Mouse (Mus musculus) lung, embryonic 14.5 days (tissue): ENCODE measurements around the gene Gm36079. TPM values are rescaled to one million over a fixed set of nuclear protein-coding genes. Genes with fewer than 3 reads are reported as not detected.
"Not testable (repeated sequence)": the region's sequence is repeated elsewhere in the genome, so short reads cannot be mapped to it uniquely, and the experiment has no call there.

ENCODE experiments used
- ATAC-seq: fragments of 200-750 bp; cut with Nextera tagmentation; 2 replicates; pipeline ENCODE4 v1.8.0; 2017; ENCODE audit warnings: mild to moderate bottlenecking, moderate TSS enrichment, moderate library complexity; ENCODE audit not compliant: insufficient read depth
- DNase-seq: peaks from one replicate; pipeline ENCODE4 v3.0.0-alpha.2; 2015
- H3K27ac ChIP-seq: fragments of 300-500 bp; sonication (generic); 2 replicates; pipeline ENCODE4 v1.5.1; 2014; ENCODE audit warnings: low read depth, mild to moderate bottlenecking, moderate library complexity
- H3K27me3 ChIP-seq: fragments of 300-500 bp; sonication (generic); 2 replicates; pipeline ENCODE4 v1.6.1; 2014; ENCODE audit warnings: low read length, control low read depth; ENCODE audit not compliant: insufficient read depth
- H3K36me3 ChIP-seq: fragments of 300-500 bp; sonication (generic); 2 replicates; pipeline ENCODE4 v1.6.1; 2014; ENCODE audit warnings: control low read depth; ENCODE audit not compliant: insufficient read depth
- H3K4me1 ChIP-seq: fragments of 300-500 bp; sonication (generic); 2 replicates; pipeline ENCODE4 v1.6.1; 2014; ENCODE audit warnings: antibody characterized with exemption, control low read depth; ENCODE audit not compliant: insufficient read depth
- H3K4me2 ChIP-seq: fragments of 300-500 bp; sonication (generic); 2 replicates; pipeline ENCODE4 v1.6.1; 2014; ENCODE audit warnings: mild to moderate bottlenecking
- H3K4me3 ChIP-seq: fragments of 300-500 bp; sonication (generic); 2 replicates; pipeline ENCODE4 v1.5.1; 2014; ENCODE audit warnings: low read depth, low read length
- H3K9ac ChIP-seq: fragments of 300-500 bp; sonication (generic); 2 replicates; pipeline ENCODE4 v1.6.1; 2014
- H3K9me3 ChIP-seq: fragments of 300-500 bp; sonication (generic); 2 replicates; pipeline ENCODE4 v1.6.1; 2016; ENCODE audit warnings: low read depth, low read length, control low read depth
- CTCF ChIP-seq: IDR thresholded peaks from 2 replicates; pipeline ENCODE4 v1.5.1; 2016; ENCODE audit warnings: antibody characterized with exemption, low read depth
- WGBS: fragments of 180-500 bp; shearing (Covaris S2); extraction: QIAGEN DNeasy Blood & Tissue Kit; methylation state at CpG from one replicate; pipeline ENCODE4 v1.1.7; 2014; 5-methylcytosine and 5-hydroxymethylcytosine counted together
- polyA plus RNA-seq: library from polyadenylated mRNA; unstranded; fragments of >200 nt; fragmentation: Nextera tagmentation; extraction: Ambion mirVana; gene quantifications from 2 replicates; pipeline ENCODE4 v1.2.1, GENCODE M21; 2014

Gene Gm36079
- polyA plus RNA-seq, 1 experiment from 2014 or later, result not detected

DNA sequence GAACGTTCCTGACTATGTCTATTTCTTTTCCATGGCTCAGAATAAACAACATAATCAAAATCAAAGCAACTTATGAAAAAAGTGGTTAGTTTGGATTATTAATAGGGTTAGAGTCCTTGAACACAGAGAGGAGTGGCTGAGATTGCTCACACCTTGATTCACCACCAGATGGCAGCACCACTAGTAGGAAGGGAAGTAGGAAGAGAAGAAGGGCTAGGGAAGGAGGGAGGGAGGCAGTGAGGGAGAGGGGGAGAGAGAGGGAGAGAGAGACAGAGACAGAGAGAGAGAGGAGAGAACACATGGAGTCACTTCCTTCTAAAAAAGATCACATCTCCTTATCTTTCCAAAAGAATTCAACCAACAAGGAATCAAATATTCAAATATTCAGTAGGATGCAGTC, 14.3 kb upstream of the Gm36079 start:
- peak; percentile 26 for DNase-seq
- WGBS, result no CpG with 5 or more reads among the region's 1 CpGs
- not testable (repeated sequence) for H3K4me1 ChIP-seq, H3K9ac ChIP-seq, H3K27ac ChIP-seq, H3K4me2 ChIP-seq, H3K9me3 ChIP-seq, ATAC-seq, H3K4me3 ChIP-seq, H3K36me3 ChIP-seq
- peak; percentile 47 for TF ChIP-seq CTCF
- H3K27me3 ChIP-seq, result 0 out of 2 replicates have a peak, but pooled peaks cover 10% of the 10 kb centered on the region

DNA sequence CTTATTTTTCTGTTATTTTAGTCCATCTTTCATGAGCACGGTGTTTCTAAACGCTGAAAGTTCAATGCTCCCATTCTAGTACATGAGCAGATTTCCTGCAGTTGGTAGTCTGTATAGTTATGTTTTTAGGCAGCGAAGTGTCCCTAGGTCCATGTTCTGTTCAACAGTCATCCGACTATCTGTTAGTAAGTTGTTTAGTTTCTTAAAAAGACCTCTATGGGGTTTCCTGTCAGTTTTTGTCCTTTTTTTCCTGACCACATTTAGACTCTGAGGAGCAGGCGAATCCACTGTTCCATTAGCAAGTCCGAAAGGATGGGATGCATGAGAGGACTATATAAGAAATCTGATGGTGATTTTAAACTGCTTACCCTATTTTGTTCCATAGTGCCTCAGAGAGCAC, 11.1 kb upstream of the Gm36079 start:
- not testable (repeated sequence) for H3K9me3 ChIP-seq, H3K27ac ChIP-seq, H3K4me3 ChIP-seq, H3K36me3 ChIP-seq, ATAC-seq, DNase-seq, H3K4me1 ChIP-seq, H3K9ac ChIP-seq, H3K4me2 ChIP-seq
- peaks cover 15% of the 10 kb centered on the region; the same call in 1 of the 2 replicates for H3K27me3 ChIP-seq
- WGBS, result 14% methylated on average over 6 of the region's 6 CpGs

DNA sequence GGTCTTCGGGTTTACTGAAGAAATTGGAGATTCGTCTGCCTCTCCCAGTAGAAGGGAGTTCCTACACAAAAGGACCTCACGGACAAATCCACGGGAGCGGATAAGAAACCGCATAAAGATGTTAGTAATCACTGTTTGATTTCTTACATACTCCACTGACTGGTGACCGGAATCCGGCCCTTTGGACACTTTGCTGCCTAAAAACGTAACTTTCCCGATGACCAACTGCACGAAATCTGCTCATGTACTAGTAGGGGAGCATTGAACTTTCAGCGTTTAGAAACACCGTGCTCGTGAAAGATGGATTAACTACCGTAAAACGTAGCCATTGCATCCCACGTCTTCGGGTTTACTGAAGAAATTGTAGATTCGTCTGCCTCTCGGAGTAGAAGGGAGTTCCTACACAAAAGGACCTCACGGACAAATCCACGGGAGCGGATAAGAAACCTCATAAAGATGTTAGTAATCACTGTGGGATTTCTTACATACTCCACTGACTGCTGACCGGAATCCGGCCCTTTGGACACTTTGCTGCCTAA, 9.8 kb upstream of the Gm36079 start:
- not testable (repeated sequence) for H3K4me3 ChIP-seq, H3K9ac ChIP-seq, H3K4me2 ChIP-seq, H3K36me3 ChIP-seq, ATAC-seq, H3K9me3 ChIP-seq, H3K27ac ChIP-seq, DNase-seq, H3K4me1 ChIP-seq
- under 1% methylated on average over 23 of the region's 25 CpGs for WGBS
- peaks cover 15% of the 10 kb centered on the region; the same call in 1 of the 2 replicates for H3K27me3 ChIP-seq

DNA sequence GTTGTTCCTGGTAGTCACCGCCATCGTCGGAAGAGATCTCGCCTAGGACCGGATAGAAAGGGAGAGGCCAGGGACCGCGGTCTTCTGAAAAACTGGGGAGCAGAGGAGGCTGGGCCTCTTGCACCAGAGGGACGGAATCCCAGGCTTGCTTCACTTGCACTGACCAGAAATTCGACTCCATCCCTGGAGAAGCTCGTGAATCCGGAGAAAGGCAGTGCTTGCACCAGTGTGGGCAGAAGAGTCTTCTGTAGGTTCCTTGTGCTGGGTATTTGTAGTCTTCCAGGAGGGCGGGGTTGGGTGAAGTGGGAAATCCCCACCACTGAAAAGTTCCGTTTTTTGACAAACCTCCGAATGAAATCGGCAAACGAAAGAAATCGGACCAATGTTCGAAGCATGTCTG, 8.3 kb upstream of the Gm36079 start:
- not testable (repeated sequence) for H3K36me3 ChIP-seq, H3K4me2 ChIP-seq, DNase-seq, H3K9ac ChIP-seq, H3K9me3 ChIP-seq, H3K4me3 ChIP-seq, H3K4me1 ChIP-seq, H3K27ac ChIP-seq, ATAC-seq
- WGBS, result 0% methylated on average over 7 of the region's 18 CpGs
- peaks cover 15% of the 10 kb centered on the region; the same call in 1 of the 2 replicates for H3K27me3 ChIP-seq

DNA sequence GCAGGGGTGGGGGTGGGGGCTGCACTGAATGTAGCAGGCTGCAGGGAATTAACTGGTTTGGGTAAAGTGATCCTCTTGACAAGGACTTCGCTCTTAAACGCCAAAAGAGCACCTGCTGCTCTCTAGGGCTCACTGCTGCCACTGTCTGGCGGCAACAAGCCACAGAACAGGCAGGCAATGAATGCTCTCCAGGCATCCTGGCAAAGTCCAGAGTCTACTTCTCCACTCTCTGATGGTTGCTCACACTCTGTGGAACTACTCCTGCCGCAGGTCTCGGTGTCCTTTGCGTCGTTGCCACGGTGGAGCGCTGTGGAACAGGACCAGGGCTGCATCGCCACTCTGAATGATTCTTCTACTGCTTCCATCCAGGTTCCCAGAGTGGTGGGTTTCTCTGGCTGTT, 7.8 kb upstream of the Gm36079 start:
- H3K36me3 ChIP-seq, H3K27ac ChIP-seq, H3K4me1 ChIP-seq, H3K4me3 ChIP-seq, ATAC-seq, H3K9me3 ChIP-seq, H3K4me2 ChIP-seq, DNase-seq, H3K9ac ChIP-seq: not testable (repeated sequence)
- WGBS, result 0% methylated on average over 3 of the region's 10 CpGs
- H3K27me3 ChIP-seq, result peaks cover 15% of the 10 kb centered on the region; the same call in 1 of the 2 replicates

DNA sequence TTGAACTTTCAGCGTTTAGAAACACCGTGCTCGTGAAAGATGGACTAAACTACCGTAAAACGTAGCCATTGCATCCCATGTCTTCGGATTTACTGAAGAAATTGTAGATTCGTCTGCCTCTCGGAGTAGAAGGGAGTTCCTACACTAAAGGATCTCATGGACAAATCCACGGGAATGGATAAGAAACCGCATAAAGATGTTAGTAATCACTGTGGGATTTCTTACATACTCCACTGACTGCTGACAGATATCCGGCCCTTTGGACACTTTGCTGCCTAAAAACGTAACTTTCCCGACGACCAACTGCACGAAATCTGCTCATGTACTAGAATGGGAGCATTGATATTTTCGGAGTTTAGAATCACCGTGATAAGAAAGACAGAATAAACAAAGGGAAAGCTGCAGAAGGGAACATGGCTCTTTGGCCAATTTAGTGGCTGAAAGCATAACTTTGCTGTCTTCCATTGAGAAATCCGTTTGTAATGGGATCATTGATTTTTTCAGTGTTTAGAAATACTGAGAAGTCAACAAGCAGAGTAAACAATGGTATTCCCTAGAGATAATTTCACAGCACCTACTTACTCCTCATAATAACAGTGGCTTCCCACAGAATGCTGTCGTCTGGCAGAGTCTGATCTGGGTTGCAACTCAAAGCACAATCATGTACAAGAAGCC, 6.8 kb upstream of the Gm36079 start:
- ATAC-seq, H3K9ac ChIP-seq, H3K4me3 ChIP-seq, H3K4me2 ChIP-seq, H3K36me3 ChIP-seq, H3K4me1 ChIP-seq, H3K27ac ChIP-seq, H3K9me3 ChIP-seq: not testable (repeated sequence)
- peaks cover 15% of the 10 kb centered on the region; the same call in 1 of the 2 replicates for H3K27me3 ChIP-seq
- 3% methylated on average over 16 of the region's 19 CpGs for WGBS
- DNase-seq, result peak; percentile 1

DNA sequence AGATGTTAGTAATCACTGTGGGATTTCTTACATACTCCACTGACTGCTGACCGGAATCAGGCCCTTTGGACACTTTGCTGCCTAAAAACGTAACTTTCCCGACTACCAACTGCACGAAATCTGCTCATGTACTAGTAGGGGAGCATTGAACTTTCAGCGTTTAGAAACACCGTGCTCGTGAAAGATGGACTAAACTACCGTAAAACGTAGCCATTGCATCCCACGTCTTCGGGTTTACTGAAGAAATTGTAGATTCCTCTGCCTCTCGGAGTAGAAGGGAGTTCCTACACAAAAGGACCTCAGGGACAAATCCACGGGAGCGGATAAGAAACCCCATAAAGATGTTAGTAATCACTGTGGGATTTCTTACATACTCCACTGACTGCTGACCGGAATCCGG, 4.9 kb upstream of the Gm36079 start:
- not testable (repeated sequence) for H3K9me3 ChIP-seq, H3K27ac ChIP-seq, H3K9ac ChIP-seq, H3K27me3 ChIP-seq, H3K4me1 ChIP-seq, H3K4me2 ChIP-seq, H3K4me3 ChIP-seq, DNase-seq, ATAC-seq, H3K36me3 ChIP-seq
- 1% methylated on average over 12 of the region's 16 CpGs for WGBS

DNA sequence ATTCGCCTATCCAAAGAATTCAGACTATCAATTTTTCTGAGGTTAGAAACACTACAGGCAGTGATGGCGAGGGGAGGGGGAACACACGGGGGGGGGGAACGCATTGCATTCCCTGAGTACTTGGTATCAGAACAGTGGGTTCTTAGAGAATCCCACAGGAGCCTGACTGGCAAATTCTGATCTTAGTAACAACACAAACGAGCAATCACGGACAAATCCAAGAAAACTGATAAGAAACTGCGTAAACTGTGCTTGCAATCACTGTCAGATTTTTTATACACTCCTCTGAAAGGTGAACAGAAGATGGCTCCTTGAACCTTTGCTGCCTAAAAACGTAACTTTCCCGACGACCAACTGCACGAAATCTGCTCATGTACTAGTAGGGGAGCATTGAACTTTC, 557 bp upstream of the Gm36079 start:
- WGBS, result 1% methylated on average over 10 of the region's 11 CpGs
- H3K4me2 ChIP-seq, H3K27ac ChIP-seq, H3K36me3 ChIP-seq, H3K9ac ChIP-seq, ATAC-seq, H3K4me1 ChIP-seq, H3K9me3 ChIP-seq, H3K4me3 ChIP-seq: not testable (repeated sequence)
- H3K27me3 ChIP-seq, result peaks cover 14% of the 10 kb centered on the region; the same call in 1 of the 2 replicates
- DNase-seq, result peak; percentile 4

DNA sequence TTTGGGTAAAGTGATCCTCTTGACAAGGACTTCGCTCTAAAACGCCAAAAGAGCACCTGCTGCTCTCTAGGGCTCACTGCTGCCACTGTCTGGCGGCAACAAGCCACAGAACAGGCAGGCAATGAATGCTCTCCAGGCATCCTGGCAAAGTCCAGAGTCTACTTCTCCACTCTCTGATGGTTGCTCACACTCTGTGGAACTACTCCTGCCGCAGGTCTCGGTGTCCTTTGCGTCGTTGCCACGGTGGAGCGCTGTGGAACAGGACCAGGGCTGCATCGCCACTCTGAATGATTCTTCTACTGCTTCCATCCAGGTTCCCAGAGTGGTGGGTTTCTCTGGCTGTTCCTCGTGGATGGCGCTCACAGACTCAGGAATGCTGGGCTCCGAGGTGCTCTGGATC, 438 bp downstream of the Gm36079 start:
- not testable (repeated sequence) for DNase-seq, H3K4me1 ChIP-seq, H3K4me3 ChIP-seq, H3K36me3 ChIP-seq, H3K4me2 ChIP-seq, H3K9ac ChIP-seq, H3K9me3 ChIP-seq, H3K27ac ChIP-seq
- ATAC-seq, result peak; percentile 58; the same call in 1 of the 2 replicates
- peaks cover 14% of the 10 kb centered on the region; the same call in 1 of the 2 replicates for H3K27me3 ChIP-seq
- 0% methylated on average over 3 of the region's 13 CpGs for WGBS

DNA sequence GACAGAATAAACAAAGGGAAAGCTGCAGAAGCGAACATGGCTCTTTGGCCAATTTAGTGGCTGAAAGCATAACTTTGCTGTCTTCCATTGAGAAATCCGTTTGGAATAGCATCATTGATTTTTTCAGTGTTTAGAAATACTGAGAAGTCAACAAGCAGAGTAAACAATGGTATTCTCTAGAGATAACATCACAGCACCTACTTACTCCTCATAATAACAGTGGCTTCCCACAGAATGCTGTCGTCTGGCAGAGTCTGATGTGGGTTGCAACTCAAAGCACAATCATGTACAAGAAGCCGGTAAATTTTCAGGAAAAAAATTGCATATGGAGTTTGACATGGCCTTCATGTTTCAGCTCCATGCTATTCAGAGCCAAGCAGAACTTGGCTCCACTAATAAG, 1.2 kb downstream of the Gm36079 start:
- peaks cover 14% of the 10 kb centered on the region; the same call in 1 of the 2 replicates for H3K27me3 ChIP-seq
- not testable (repeated sequence) for DNase-seq

More for the DNA sequence above, 1.2 kb downstream of the Gm36079 start:
- H3K9ac ChIP-seq, H3K4me1 ChIP-seq, H3K36me3 ChIP-seq, H3K4me2 ChIP-seq, H3K4me3 ChIP-seq, ATAC-seq, H3K27ac ChIP-seq, H3K9me3 ChIP-seq: not testable (repeated sequence)
- WGBS, result 10% methylated on average over 4 of the region's 4 CpGs
